Mouse (Mus musculus): ENCODE results near the gene Ifna13.

Ifna13 gene

DNA sequence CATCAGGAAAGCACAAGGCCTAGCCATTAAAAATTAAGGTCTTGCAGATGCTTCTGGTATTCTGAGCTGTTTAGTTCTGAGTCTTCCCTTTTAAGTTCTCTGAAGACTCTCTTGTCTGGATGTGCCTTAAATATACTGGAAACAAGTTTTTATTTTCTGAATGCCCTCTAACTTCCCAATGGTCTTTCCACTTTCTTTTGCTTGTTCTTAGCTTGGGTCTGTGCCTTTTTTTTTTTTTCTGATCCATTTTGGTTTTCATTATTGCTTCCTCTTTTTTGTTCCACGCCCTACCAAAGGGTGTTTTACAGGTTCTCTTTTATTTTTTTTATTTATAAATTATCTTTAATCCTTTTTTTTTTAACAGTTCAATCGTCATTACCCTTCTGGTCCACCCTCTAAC is at the start of gene Ifna13:
Gene Ifna13 (minus strand): TSS at position 101 of the 400 bp plus-strand sequence.
- no peak for DNase-seq (ENCODE audit: low spot score)

DNA sequence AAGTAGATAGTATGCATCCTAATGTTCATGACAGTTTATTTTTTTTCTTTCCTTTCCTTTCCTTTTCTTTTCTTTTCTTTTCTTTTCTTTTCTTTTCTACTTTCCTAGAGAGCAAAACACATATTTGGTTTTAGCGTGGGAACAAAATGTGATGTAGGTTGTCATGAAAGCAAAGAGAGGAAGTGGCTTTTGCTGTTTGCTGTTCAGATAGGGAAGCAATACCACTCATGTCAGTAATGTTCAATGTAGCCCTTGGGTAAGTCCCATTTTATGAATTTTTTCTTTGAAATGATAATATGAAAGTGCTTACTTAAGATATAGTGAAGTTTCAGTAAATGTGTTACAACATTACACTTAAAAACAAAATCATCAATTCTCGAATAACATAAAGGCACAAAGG is 49.1 kb upstream of the Ifna13 start:
- no peak for DNase-seq (ENCODE audit: low spot score)

DNA sequence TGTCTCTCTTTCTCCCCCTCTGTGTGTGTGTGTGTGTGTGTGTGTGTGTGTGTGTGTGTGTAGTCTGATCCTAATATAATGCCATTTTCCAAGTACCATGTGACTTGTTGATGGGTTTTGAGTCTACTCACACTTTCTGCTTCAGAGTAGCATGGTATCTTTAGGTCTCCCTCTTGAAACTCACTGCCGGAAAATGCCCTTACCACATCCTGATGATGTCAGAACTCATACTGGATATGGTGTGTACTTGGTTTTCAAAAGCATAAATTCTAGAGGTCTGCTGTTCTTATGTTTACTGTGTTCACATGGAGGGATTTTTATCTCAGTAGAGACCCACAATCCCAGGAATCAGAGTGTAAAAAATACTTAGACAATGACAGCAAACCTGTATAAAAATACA is 48.3 kb upstream of the Ifna13 start:
- DNase-seq (ENCODE audit: low spot score) = no peak

DNA sequence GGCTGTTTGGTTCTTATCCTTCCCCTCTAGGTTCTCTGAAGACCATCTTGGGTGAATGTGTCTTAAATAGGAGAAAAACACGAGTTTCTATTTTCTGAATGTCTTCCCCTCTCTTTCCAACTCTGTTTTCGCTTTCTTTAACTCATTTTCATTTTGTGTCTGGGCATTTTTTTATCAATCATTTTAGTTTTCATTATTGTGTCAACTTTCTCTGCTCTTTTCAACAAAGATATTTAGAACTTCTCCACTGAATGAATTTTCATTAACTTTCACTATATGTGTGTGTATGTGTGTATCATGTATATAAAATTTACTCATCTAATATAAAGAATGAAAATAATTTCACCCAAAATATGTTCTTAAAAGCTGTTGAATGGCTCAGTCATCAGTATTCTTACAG is 47.0 kb upstream of the Ifna13 start, which contains the start of gene Ifnab:
Gene Ifnab (minus strand): TSS at position 101 of the 400 bp plus-strand sequence.
- DNase-seq (ENCODE audit: low spot score) = no peak

DNA sequence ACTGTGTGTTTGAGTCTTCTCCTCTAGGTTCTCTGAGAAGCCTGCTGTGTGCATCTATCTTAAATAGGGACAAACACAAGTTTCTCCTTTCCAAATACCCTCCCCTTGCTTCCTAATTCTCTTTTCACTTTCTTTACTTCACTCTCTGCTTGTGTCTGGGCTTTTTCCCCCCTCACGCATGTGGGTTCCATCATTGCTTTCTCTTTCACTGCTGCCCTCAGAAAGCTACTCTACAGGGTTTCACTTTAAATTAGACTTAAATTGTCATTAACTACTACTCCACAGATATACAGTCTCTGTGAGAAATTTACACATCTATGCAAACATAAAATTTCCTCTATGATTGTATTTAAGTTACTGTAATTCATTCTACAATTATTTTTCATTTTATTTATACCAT is 39.6 kb upstream of the Ifna13 start, which contains the start of gene Ifna2:
Gene Ifna2 (minus strand): TSS at position 101 of the 400 bp plus-strand sequence.
- no peak for DNase-seq (ENCODE audit: low spot score)

DNA sequence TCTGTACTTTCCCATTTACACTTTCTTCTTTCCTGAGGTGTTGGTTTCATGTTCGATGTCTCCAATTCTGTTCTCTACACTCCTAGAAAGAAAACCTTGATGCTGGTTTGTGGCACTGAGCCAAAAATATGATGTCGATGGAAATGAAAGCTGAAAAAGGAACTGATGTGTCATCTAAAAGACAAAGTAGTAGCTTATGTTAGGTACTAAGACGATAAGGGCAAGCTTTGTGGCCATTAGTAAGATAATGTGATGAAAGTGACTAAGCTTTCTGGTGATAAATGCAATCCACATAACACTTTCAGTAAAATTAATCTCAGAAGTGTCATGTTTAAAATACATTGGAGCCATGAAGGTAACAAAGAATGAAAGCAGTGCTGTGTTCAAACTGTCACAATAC is 37.1 kb upstream of the Ifna13 start:
- no peak for DNase-seq (ENCODE audit: low spot score)

DNA sequence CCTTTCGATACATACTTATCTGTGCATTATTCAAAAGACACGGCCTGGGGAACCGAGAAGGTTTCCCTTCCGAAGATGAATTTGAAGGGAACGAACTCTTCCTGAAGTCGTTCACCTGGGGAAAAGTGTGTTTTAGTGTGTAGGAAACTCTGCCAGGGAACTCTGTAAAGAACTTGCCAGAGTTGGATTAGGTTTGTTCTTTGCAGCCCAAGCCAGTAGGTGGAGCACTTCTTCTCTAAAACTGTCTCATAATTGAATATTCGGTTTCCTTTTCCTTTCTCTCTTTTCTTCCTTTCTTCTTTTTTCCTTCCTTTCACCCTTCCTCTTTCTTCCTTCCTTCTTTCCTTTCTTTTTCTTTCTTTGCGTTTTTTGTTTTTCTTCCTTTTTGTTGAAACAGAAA is 36.1 kb upstream of the Ifna13 start:
- peak; percentile 61 for DNase-seq (ENCODE audit: low spot score)

DNA sequence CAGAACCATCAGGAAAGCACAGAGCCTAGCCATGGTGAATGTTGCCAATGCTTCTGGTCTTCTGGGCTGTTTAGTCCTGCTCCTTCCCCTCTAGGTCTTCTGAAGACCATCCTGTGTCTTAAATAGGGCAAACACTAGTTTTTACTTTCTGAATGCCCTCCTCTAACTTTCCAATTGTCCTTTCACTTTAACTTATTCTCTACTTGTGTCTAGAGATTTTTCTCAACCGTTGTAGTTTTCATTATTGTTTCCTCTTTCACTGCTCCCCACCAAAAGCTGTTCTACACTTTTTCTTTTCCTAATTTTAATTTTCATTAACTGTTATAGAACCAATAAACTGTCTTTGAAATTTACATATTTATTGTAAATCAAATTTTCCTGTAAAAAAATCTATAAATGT is 32.6 kb upstream of the Ifna13 start, which contains the start of gene Ifna16:
Gene Ifna16 (minus strand): TSS at position 101 of the 400 bp plus-strand sequence.
- DNase-seq (ENCODE audit: low spot score) = no peak

DNA sequence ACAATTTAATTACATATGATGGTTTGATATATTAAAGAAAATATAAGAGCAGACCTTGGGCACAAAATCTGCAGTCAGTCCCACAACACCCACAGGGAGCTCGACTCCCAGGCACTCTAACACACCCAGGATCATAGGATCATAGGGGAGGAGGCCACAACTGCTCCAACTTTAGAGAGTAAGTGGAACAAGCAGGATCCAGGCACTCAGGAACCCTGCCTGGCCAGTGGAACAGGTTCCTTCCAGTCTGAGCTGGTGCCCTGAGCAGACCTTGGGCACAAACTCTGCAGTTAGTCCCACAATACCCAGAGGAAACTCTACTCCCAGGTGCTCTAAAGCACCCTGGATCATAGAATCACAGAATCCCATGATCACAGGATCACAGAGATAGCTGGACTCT is 11.2 kb upstream of the Ifna13 start:
- no peak for DNase-seq (ENCODE audit: low spot score)

DNA sequence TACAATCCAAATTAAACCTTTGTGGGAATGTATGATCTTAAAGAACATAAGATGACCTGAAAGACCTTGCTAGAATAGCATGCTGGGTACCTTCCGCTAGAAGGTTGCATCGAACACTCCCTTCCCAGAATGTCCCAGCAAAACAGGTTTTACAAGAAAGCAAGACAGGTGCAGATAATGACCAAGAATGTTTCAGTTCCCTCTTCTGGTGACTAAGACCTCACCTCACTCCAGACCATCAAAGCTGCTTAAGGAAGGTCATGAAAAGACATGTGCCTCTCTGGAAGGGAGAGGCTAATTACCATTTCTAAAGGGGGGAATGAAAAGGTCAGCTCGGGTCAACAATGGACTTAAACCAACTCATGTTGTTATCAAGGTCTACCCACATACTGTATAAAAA is 9.4 kb upstream of the Ifna13 start:
- DNase-seq (ENCODE audit: low spot score) = no peak

DNA sequence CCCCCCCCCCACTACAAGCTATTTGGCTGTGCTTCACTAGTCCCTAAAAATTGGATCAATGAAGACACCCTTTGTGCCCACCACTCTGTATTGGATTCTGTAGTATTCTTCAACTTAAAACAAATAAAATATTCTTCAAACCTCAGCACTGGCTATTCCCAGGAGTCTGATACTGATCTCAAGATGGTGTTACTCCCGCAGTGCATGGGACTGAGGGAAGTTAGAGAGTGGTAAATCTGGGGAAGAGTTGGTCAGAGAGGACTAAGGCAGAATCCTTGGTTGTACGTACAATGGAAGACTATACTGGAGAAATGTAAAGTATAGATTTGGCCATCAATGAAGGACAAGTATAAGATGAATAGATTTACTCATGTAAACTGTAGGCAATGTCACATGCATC is 1.7 kb downstream of the Ifna13 start:
- DNase-seq (ENCODE audit: low spot score) = no peak

DNA sequence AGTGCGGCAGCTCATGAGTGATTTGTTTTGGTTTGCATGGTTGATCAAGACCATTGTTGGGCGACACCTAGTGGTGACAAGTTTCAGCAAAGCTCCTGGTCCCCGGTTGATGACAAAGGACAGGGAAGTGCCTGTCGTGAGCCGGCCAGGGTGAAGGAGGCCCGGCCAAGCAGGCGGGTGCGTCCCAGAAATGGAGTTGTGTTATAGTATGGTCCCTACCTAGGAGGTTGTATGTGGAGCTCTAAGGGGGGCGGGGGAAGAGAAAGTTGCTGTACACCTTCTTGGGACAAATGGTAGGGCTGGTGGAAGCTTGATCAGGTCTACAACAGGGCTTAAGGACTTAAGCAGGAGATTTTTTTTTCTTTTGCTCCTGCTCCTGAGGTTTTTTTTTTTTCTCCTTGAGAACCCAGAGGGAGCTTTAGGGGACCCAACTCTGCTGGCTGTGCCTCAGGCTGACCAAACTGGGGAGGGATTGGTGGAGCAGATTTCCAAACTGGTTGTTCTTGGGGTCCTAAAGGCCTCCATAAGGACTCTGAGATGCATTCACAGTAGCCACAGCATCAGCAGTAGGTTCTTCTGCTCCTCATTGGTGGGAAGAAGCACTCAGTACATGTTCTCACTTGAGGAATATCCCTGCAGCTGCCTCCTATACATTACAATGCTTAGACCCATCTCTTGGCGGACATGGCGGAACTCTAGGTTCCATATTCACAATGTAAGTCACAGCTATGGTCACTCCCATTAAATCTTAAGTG is 3.0 kb downstream of the Ifna13 start:
- peak; percentile 99 for DNase-seq (ENCODE audit: low spot score)

DNA sequence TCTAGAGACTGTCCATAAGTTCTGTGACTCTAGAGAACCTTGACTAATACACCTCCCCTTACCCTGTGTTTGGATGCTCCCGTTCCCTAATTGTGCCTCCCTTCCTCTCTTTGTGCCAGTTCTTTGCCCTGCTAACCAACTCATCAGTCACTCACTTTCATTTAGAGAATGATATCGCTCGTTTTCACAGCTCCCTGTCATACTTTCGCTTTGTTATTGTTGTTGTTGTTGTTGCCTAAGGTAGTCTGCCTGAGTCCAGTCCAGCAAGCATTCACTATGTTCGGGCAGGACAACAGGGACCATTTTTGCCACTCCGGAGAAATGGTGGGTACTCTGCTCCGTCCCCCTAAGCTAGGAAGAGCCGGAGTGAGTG is 3.6 kb downstream of the Ifna13 start:
- no peak for DNase-seq (ENCODE audit: low spot score)

DNA sequence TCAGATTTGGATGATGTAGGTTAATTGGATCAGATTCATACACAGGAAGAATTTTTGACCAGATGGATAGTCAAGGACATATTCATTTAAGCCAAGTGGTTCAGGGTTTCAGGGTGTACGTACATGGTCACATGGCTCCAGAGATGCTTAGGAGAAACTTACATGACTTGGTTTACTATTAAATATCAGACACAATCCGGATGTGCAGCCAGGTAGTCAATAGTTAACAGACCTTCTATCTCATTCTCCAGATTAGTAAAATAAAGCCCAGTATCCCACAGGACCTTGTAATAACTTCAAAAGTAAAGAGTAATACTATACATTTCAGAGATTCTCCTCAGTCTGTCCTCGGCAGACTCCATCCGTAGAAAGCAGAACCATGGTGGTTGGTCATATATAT is 9.9 kb downstream of the Ifna13 start, which contains the start of gene C87499:
Gene C87499 (minus strand): TSS at position 101 of the 400 bp plus-strand sequence.
- DNase-seq (ENCODE audit: low spot score) = no peak

DNA sequence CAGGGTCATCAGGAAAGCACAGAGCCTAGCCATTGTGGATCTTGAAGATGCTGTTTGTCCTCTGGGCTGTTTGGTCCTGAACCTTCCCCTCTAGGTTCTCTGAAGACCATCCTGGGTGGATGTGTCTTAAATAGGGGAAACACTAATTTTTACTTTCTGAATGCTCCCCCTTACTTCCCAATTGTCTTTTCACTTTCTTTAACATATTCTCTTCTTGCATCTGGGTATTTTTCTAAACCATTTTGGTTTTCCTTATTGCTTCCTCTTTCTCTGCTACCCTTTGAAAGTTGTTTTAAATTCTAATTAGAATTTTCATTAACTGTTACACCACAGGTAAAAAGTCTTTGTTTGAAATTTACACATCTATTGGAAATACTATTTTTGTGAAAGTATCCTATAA is 41.0 kb downstream of the Ifna13 start, which contains the start of gene Ifna12:
Gene Ifna12 (minus strand): TSS at position 101 of the 400 bp plus-strand sequence.
- no peak for DNase-seq (ENCODE audit: low spot score)
